Mouse (Mus musculus) lung, embryonic 16.5 days (tissue): Measurements from ENCODE around the gene Ybx2. TPM values are rescaled to one million over a fixed set of nuclear protein-coding genes. Genes with fewer than 3 reads are reported as not detected.
A peak's percentile ranks its signal among the peaks of the same experiment; 100 is the strongest.
"Not testable (repeated sequence)": the region's sequence is repeated elsewhere in the genome, so short reads cannot be mapped to it uniquely, and the experiment has no call there.

ENCODE experiments used
- ATAC-seq: fragments of 200-750 bp; cut with Nextera tagmentation; 2 replicates; pipeline ENCODE4 v1.8.0; 2017; ENCODE audit warnings: low read depth, mild to moderate bottlenecking, moderate library complexity
- H3K27ac ChIP-seq: fragments of 300-500 bp; sonication (generic); 2 replicates; pipeline ENCODE4 v1.5.1; 2014; ENCODE audit warnings: mild to moderate bottlenecking, control low read depth, low read length
- H3K27me3 ChIP-seq: fragments of 300-500 bp; sonication (generic); 2 replicates; pipeline ENCODE4 v1.6.1; 2014; ENCODE audit warnings: low read depth, low read length, mixed read lengths; ENCODE audit not compliant: control insufficient read depth, insufficient read depth
- H3K36me3 ChIP-seq: fragments of 300-500 bp; sonication (generic); 2 replicates; pipeline ENCODE4 v1.6.1; 2014; ENCODE audit warnings: low read length; ENCODE audit not compliant: control insufficient read depth, insufficient read depth
- H3K4me1 ChIP-seq: fragments of 300-500 bp; sonication (generic); replicated peaks from 2 replicates; pipeline ENCODE4 v1.6.1; 2014; ENCODE audit warnings: low read length, mixed read lengths; ENCODE audit not compliant: control insufficient read depth, insufficient read depth
- H3K4me2 ChIP-seq: fragments of 300-500 bp; sonication (generic); 2 replicates; pipeline ENCODE4 v1.6.1; 2014; ENCODE audit warnings: low read depth, low read length, control low read depth
- H3K4me3 ChIP-seq: fragments of 300-500 bp; sonication (generic); 2 replicates; pipeline ENCODE4 v1.5.1; 2014; ENCODE audit warnings: mild to moderate bottlenecking, low read length, control low read depth
- H3K9ac ChIP-seq: fragments of 300-500 bp; sonication (generic); 2 replicates; pipeline ENCODE4 v1.6.1; 2014; ENCODE audit warnings: low read length, control low read depth
- H3K9me3 ChIP-seq: fragments of 300-500 bp; sonication (generic); 2 replicates; pipeline ENCODE4 v1.6.1; 2016; ENCODE audit warnings: low read length; ENCODE audit not compliant: control insufficient read depth
- WGBS: fragments of 180-500 bp; shearing (Covaris S2); extraction: QIAGEN DNeasy Blood & Tissue Kit; methylation state at CpG from one replicate; pipeline ENCODE4 v1.1.7; 2014; 5-methylcytosine and 5-hydroxymethylcytosine counted together
- polyA plus RNA-seq: library from polyadenylated mRNA; unstranded; fragments of >200 nt; fragmentation: Nextera tagmentation; extraction: Ambion mirVana; gene quantifications from 2 replicates; pipeline ENCODE4 v1.2.1, GENCODE M21; 2015

Ybx2 gene
- polyA plus RNA-seq, 1 experiment from 2014 or later: 2.7 TPM

- WGBS: under 1% methylated on average over 17 of the region's 17 CpGs
- Histone ChIP-seq H3K9ac (peak overlapping the region; percentile 99), H3K9me3 (no peaks in the 10 kb centered on the region), H3K27me3 (no peaks in the 10 kb centered on the region), H3K4me3 (peak overlapping the region; percentile 92), H3K4me1 (peaks cover 28% of the 10 kb centered on the region), H3K4me2 (peak overlapping the region; percentile 89), H3K36me3 (peaks cover 38% of the 10 kb centered on the region), H3K27ac (peak overlapping the region; percentile 96)
- ATAC-seq: 0 out of 2 replicates have a peak, but pooled peaks have one; percentile 7
Observed at GRCm38 (mm10) chr11:69919661-69920265, 15.8 kb upstream of the Ybx2 start.

GRCm38 (mm10) chr11:69920266-69921031 is 15.1 kb upstream of the Ybx2 start:
- under 1% methylated on average over 46 of the region's 65 CpGs for WGBS
- H3K36me3 ChIP-seq: peaks cover 31% of the 10 kb centered on the region
- H3K9ac ChIP-seq: peak overlapping the region; percentile 99
- H3K4me1 ChIP-seq: peaks cover 22% of the 10 kb centered on the region
- H3K4me2 ChIP-seq: peak overlapping the region; percentile 89
- peak overlapping the region; percentile 92 for H3K4me3 ChIP-seq
- no peaks in the 10 kb centered on the region for H3K27me3 ChIP-seq
- H3K27ac ChIP-seq: peak overlapping the region; percentile 96
- peak; percentile 18 for ATAC-seq
- H3K9me3 ChIP-seq: no peaks in the 10 kb centered on the region

GRCm38 (mm10) chr11:69921114-69922011 is 14.2 kb upstream of the Ybx2 start, which contains the start of gene Eif5a:
Gene Eif5a (minus strand): TSS chr11:69921958.
- peak; percentile 96 for ATAC-seq
- H3K36me3 ChIP-seq: peaks cover 22% of the 10 kb centered on the region
- peak within 1 kb of the TSS; percentile 92 for H3K4me3 ChIP-seq
- no peaks in the 10 kb centered on the region for H3K27me3 ChIP-seq
- peak within 1 kb of the TSS; percentile 89 for H3K4me2 ChIP-seq
- WGBS: under 1% methylated on average over 78 of the region's 78 CpGs
- peak within 1 kb of the TSS; percentile 99 for H3K27ac ChIP-seq
- peaks cover 19% of the 10 kb centered on the region for H3K4me1 ChIP-seq
- peak within 1 kb of the TSS; percentile 99 for H3K9ac ChIP-seq
- no peaks in the 10 kb centered on the region for H3K9me3 ChIP-seq

GRCm38 (mm10) chr11:69922012-69922756 is 13.4 kb upstream of the Ybx2 start:
- Histone ChIP-seq H3K27ac (peak overlapping the region; percentile 99), H3K27me3 (no peaks in the 10 kb centered on the region), H3K4me2 (peak overlapping the region; percentile 66), H3K9ac (peak overlapping the region; percentile 80), H3K36me3 (peaks cover 20% of the 10 kb centered on the region), H3K4me1 (peaks cover 19% of the 10 kb centered on the region), H3K9me3 (no peaks in the 10 kb centered on the region), H3K4me3 (peak overlapping the region; percentile 62)
- 2% methylated on average over 12 of the region's 12 CpGs for WGBS
- ATAC-seq: no peak

GRCm38 (mm10) chr11:69922796-69923195 is 12.8 kb upstream of the Ybx2 start:
- H3K36me3 ChIP-seq: peaks cover 14% of the 10 kb centered on the region
- 66% methylated on average over 3 of the region's 3 CpGs for WGBS
- peak overlapping the region; percentile 80; the same call in 1 of the 2 replicates for H3K9ac ChIP-seq
- no peaks in the 10 kb centered on the region for H3K27me3 ChIP-seq
- H3K4me1 ChIP-seq: peaks cover 19% of the 10 kb centered on the region
- H3K4me3 ChIP-seq: no peak overlapping the region
- no peaks in the 10 kb centered on the region for H3K9me3 ChIP-seq
- no peak overlapping the region; the same call in 1 of the 2 replicates for H3K27ac ChIP-seq
- H3K4me2 ChIP-seq: no peak overlapping the region
- ATAC-seq: no peak

- no peaks in the 10 kb centered on the region for H3K9me3 ChIP-seq
- no peak for ATAC-seq
- no peak overlapping the region for H3K4me2 ChIP-seq
- no peaks in the 10 kb centered on the region for H3K27me3 ChIP-seq
- H3K36me3 ChIP-seq: no peaks in the 10 kb centered on the region
- H3K27ac ChIP-seq: no peak overlapping the region
- peaks cover 4% of the 10 kb centered on the region; the same call in 1 of the 2 replicates for H3K4me1 ChIP-seq
- 97% methylated on average over 2 of the region's 2 CpGs for WGBS
- no peak overlapping the region for H3K9ac ChIP-seq
- no peak overlapping the region for H3K4me3 ChIP-seq
Observed at GRCm38 (mm10) chr11:69927501-69927900, 8.1 kb upstream of the Ybx2 start.

GRCm38 (mm10) chr11:69929712-69930111 is 5.9 kb upstream of the Ybx2 start:
- ATAC-seq: no peak
- Histone ChIP-seq H3K36me3 (no peaks in the 10 kb centered on the region), H3K4me1 (peaks cover 5% of the 10 kb centered on the region; the same call in 1 of the 2 replicates), H3K9ac (no peak overlapping the region), H3K27me3 (peaks cover 3% of the 10 kb centered on the region; the same call in 1 of the 2 replicates), H3K4me2 (no peak overlapping the region), H3K4me3 (no peak overlapping the region), H3K9me3 (no peaks in the 10 kb centered on the region), H3K27ac (no peak overlapping the region)
- 22% methylated on average over 4 of the region's 4 CpGs for WGBS

GRCm38 (mm10) chr11:69930176-69930575 is 5.4 kb upstream of the Ybx2 start:
- H3K9ac ChIP-seq, H3K27ac ChIP-seq, H3K9me3 ChIP-seq, H3K36me3 ChIP-seq, H3K27me3 ChIP-seq, H3K4me2 ChIP-seq, H3K4me3 ChIP-seq, ATAC-seq, H3K4me1 ChIP-seq: not testable (repeated sequence)
- WGBS: 81% methylated on average over 8 of the region's 8 CpGs
